Mouse (Mus musculus) adrenal gland, adult (tissue): ENCODE results near the gene Srsf6.

Experiments
- DNase-seq, 2 experiments: peaks; one replicate each; pipeline ENCODE4 v3.0.0; 2022 to 2023; ENCODE audit warnings: low spot score in 1 of 2; ENCODE audit not compliant: inconsistent age in 2 of 2

Gene Srsf6

GRCm38 (mm10) chr2:162931674-162932650 lies 634 bp downstream of the Srsf6 start:
- peak; percentile 77 to 91 for DNase-seq

- peak; percentile 43 to 70 for DNase-seq
These were observed 1.4 kb downstream of the Srsf6 start for GRCm38 (mm10) chr2:162932706-162933105.

DNA sequence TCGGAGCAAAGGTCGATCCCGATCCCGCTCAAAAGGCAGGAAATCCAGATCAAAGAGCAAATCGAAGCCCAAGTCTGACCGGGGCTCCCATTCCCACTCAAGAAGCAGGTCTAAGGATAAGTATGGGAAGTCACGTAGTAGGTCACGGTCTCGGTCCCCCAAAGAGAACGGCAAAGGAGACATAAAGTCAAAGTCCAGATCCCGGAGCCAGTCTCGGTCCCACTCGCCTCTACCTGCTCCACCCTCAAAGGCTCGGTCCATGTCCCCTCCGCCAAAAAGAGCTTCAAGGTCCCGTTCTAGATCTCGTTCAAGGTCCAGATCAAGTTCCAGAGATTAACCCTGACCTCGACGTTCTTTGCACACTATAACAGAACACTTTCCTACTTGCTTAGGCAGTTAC lies 3.1 kb downstream of the Srsf6 start:
- peak in 1 of 2 experiments; percentile 53 for DNase-seq

DNA sequence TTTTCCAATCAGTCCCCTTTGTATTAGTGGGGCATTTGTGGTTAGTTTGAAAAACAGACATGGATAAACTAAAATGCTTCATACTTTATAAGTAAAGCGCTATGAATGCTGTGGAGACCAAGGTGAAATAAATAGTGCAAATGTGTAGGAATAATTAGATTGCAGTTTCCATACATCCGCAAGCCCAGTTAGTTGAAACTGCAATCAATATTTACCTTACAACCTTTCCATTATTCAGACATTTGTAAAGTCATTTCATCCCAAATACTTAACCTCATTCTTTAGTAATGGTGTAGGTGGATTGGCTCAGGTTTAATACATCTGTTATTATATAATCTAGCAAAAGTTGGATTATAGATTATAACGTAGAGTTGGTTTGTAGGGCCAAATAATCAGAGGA lies 4.4 kb downstream of the Srsf6 start:
- DNase-seq: no peak

DNA sequence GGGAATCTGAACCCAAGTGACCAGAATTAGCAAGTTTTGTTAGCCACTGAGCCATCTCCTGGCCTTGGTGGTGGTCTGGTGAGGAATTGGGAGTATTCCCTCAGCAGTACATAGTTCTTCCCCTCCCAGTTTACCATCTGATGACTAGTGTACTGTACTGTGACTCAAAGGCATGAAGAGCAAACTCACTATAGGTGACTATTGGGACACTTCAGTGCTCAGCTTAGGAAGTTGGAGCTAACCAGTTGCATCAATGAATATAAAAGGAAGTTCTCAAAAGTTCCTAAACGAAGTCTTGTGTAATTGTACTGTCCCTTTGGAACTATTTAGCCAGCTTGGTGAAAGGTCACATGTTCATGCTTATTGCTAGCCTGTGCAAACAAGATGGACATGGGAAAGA lies 8.2 kb downstream of the Srsf6 start:
- no peak for DNase-seq

- DNase-seq: peak; percentile 31 to 76
These were observed 12.0 kb downstream of the Srsf6 start, which contains the start of gene L3mbtl1 for GRCm38 (mm10) chr2:162943148-162943846. TSS of gene L3mbtl1 (plus strand) at chr2:162943472.

GRCm38 (mm10) chr2:162943931-162944330 lies 12.6 kb downstream of the Srsf6 start:
- no peak for DNase-seq

DNA sequence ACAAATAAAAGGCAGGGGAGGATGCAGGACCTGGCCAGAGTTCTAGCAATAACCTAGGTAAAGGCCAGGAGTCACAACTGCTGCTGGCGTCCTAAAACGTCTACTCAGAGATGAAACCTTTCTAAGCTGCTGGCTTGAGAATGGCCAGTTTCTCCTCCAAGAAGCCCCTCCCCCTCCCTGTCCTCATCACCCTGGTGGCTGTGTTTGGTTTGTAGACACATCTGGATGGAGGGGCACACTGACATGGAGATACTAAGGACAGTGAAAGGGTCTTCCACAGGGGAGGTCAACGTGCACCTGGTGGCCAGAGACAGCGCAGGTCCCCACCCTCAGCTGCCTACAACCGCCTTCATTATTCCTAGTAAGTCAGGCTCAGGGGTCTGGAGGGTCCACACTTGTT lies 15.6 kb downstream of the Srsf6 start:
- no peak for DNase-seq

GRCm38 (mm10) chr2:162947736-162948135 lies 16.4 kb downstream of the Srsf6 start:
- DNase-seq: no peak

DNA sequence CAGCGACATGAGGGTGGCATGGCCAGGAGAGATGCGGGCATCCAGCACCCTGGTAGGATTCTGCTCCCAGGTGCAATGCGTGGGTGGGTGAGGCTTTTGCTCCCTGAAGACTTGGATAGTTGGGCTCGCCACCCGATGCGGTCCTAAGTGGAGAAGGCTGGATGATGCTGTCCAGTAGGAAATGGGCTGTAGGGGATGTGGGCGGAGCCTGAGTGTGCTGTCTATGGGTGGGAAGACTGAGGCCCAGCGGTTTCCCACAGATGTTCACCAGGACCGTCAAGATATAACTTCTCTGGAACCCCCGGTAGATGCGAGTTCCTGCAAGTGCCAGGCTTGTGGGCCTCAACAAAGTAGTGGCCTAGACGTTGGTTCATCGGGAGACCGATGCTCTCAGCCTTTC lies 16.9 kb downstream of the Srsf6 start:
- no peak for DNase-seq

DNA sequence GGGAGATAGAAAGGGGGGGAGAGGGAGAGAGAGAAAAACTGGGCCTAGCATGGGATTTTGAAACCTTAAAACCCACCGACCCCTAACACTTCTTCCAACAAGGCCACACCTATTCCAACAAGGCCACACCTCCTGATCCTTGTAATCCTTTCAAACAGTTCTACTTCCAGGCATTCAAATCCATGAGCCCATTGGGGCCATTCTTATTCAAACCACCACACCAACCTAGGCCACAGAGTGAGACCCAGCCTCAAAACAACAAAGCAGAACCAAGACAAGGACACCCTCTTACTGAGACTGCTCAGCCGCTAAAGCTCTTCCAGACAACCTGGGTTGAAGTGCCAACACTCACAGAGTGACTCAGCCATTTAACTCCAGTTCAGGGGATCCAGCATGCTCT lies 19.4 kb downstream of the Srsf6 start:
- DNase-seq: no peak

GRCm38 (mm10) chr2:162956843-162957242 lies 25.5 kb downstream of the Srsf6 start:
- DNase-seq: no peak

DNA sequence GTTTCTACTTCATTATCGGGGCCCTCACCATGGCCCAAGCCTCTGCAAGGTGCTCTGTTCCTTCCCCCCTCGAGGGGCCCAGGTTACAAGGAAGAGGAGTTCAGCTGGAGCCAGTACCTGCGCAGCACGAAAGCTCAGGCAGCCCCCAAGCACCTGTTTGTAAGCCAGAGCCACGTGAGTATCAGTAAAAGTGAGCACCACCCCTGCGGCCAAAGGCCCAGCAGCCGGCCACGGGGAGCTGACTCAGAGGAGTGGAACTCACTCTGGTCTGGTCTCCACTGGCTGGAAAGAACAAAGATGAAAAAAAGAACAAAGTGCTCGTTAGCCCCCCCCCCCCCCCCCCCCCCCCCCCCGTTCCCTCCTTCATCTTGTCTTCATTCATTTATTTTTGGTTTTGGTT lies 30.0 kb downstream of the Srsf6 start:
- DNase-seq: no peak

- DNase-seq: no peak
These were observed 35.4 kb downstream of the Srsf6 start for GRCm38 (mm10) chr2:162966734-162967133.

GRCm38 (mm10) chr2:162968357-162968756 lies 37.0 kb downstream of the Srsf6 start:
- DNase-seq: peak; percentile 51 to 79

- DNase-seq: peak in 1 of 2 experiments; percentile 52
These were observed 37.8 kb downstream of the Srsf6 start for GRCm38 (mm10) chr2:162969101-162969500.

GRCm38 (mm10) chr2:162970896-162971295 lies 39.6 kb downstream of the Srsf6 start:
- DNase-seq: peak; percentile 48 to 75

DNA sequence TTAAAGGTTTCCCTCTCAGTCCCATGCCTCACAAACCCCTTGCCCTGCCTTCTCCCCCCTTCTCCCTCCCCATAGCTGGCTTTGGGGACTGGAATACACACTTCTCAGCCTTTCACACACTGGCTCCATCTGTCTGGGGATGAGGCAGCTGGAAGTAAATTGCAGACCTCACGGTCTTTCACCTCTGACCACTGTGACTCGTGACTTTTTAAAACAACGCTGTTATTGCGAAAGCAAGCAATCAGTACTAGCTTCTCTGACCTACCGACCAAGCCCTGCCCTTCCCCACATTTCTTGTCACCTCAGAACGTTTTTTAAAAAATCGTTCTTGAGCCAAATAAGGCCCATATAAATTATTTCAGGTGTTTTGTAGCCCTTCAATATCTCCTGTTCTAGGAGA lies 41.4 kb downstream of the Srsf6 start:
- DNase-seq: no peak

- no peak for DNase-seq
These were observed 41.9 kb downstream of the Srsf6 start for GRCm38 (mm10) chr2:162973206-162973605.

GRCm38 (mm10) chr2:162973637-162974036 lies 42.3 kb downstream of the Srsf6 start:
- peak in 1 of 2 experiments; percentile 75 for DNase-seq

GRCm38 (mm10) chr2:162975157-162975775 lies 43.9 kb downstream of the Srsf6 start:
- peak in 1 of 2 experiments; percentile 66 for DNase-seq
